Mouse (Mus musculus): Measurements from ENCODE around the gene Rhoh. TPM values are rescaled to one million over a fixed set of nuclear protein-coding genes. Genes with fewer than 3 reads are reported as not detected.
A peak's percentile ranks its signal among the peaks of the same experiment; 100 is the strongest.

Rhoh gene
- polyA plus RNA-seq, 1 experiment from 2014 or later = 1.3 TPM

- H3K36me3 ChIP-seq (ENCODE audit: control insufficient read depth, insufficient read depth, low read length) = no peaks in the 10 kb centered on the region
- no peak overlapping the region for H3K9ac ChIP-seq (ENCODE audit: low read depth, low read length)
- no peaks in the 10 kb centered on the region for H3K4me1 ChIP-seq (ENCODE audit: control insufficient read depth, insufficient read depth, low read length)
- H3K4me2 ChIP-seq (ENCODE audit: low read depth, low read length) = no peak overlapping the region
- no peak overlapping the region for H3K27ac ChIP-seq (ENCODE audit: low read length)
- 78% methylated on average over 10 of the region's 10 CpGs for WGBS
- no peaks in the 10 kb centered on the region for H3K9me3 ChIP-seq (ENCODE audit: control insufficient read depth, low read length)
- ATAC-seq = no peak
- H3K4me3 ChIP-seq (ENCODE audit: low read length) = no peak overlapping the region
- no peaks in the 10 kb centered on the region for H3K27me3 ChIP-seq (replicated peaks; ENCODE audit: control insufficient read depth, insufficient read depth, low read length)
These were observed 21.6 kb downstream of the Rhoh start for GRCm38 (mm10) chr5:65882476-65883205.

GRCm38 (mm10) chr5:65883355-65883754 is 22.3 kb downstream of the Rhoh start:
- 64% methylated on average over 5 of the region's 5 CpGs for WGBS
- ATAC-seq = no peak

GRCm38 (mm10) chr5:65885699-65886443 is 24.9 kb downstream of the Rhoh start:
- WGBS = 84% methylated on average over 15 of the region's 15 CpGs
- H3K27me3 ChIP-seq (replicated peaks; ENCODE audit: control insufficient read depth, insufficient read depth, low read length) = no peaks in the 10 kb centered on the region
- H3K36me3 ChIP-seq (ENCODE audit: control insufficient read depth, insufficient read depth, low read length) = no peaks in the 10 kb centered on the region
- no peak overlapping the region for H3K9ac ChIP-seq (ENCODE audit: low read depth, low read length)
- H3K27ac ChIP-seq (ENCODE audit: low read length) = no peak overlapping the region
- no peak for ATAC-seq
- peaks cover 4% of the 10 kb centered on the region; the same call in 1 of the 2 replicates for H3K4me1 ChIP-seq (ENCODE audit: control insufficient read depth, insufficient read depth, low read length)
- no peak overlapping the region for H3K4me3 ChIP-seq (ENCODE audit: low read length)
- H3K4me2 ChIP-seq (ENCODE audit: low read depth, low read length) = no peak overlapping the region
- H3K9me3 ChIP-seq (ENCODE audit: control insufficient read depth, low read length) = no peaks in the 10 kb centered on the region

More at GRCm38 (mm10) chr5:65883355-65883754, 22.3 kb downstream of the Rhoh start:
- no peaks in the 10 kb centered on the region for H3K4me1 ChIP-seq (ENCODE audit: control insufficient read depth, insufficient read depth, low read length)
- no peak overlapping the region for H3K9ac ChIP-seq (ENCODE audit: low read depth, low read length)
- no peaks in the 10 kb centered on the region for H3K9me3 ChIP-seq (ENCODE audit: control insufficient read depth, low read length)
- no peaks in the 10 kb centered on the region for H3K27me3 ChIP-seq (replicated peaks; ENCODE audit: control insufficient read depth, insufficient read depth, low read length)
- H3K36me3 ChIP-seq (ENCODE audit: control insufficient read depth, insufficient read depth, low read length) = no peaks in the 10 kb centered on the region
- H3K4me2 ChIP-seq (ENCODE audit: low read depth, low read length) = no peak overlapping the region
- H3K27ac ChIP-seq (ENCODE audit: low read length) = no peak overlapping the region
- H3K4me3 ChIP-seq (ENCODE audit: low read length) = no peak overlapping the region

- Histone ChIP-seq H3K4me2 (ENCODE audit: low read depth, low read length) (no peak overlapping the region), H3K9ac (ENCODE audit: low read depth, low read length) (no peak overlapping the region), H3K36me3 (ENCODE audit: control insufficient read depth, insufficient read depth, low read length) (no peaks in the 10 kb centered on the region), H3K9me3 (ENCODE audit: control insufficient read depth, low read length) (no peaks in the 10 kb centered on the region), H3K27me3 (replicated peaks; ENCODE audit: control insufficient read depth, insufficient read depth, low read length) (no peaks in the 10 kb centered on the region), H3K27ac (ENCODE audit: low read length) (no peak overlapping the region), H3K4me1 (ENCODE audit: control insufficient read depth, insufficient read depth, low read length) (peaks cover 4% of the 10 kb centered on the region; the same call in 1 of the 2 replicates), H3K4me3 (ENCODE audit: low read length) (no peak overlapping the region)
- 86% methylated on average over 5 of the region's 5 CpGs for WGBS
- no peak for ATAC-seq
These were observed 27.1 kb downstream of the Rhoh start for GRCm38 (mm10) chr5:65888102-65888501.

- H3K4me2 ChIP-seq (ENCODE audit: low read depth, low read length) = no peak overlapping the region
- no peak overlapping the region for H3K4me3 ChIP-seq (ENCODE audit: low read length)
- no peaks in the 10 kb centered on the region for H3K9me3 ChIP-seq (ENCODE audit: control insufficient read depth, low read length)
- 62% methylated on average over 5 of the region's 5 CpGs for WGBS
- H3K27ac ChIP-seq (ENCODE audit: low read length) = peak overlapping the region; percentile 47; the same call in 1 of the 2 replicates
- ATAC-seq = peak; percentile 84
- no peaks in the 10 kb centered on the region for H3K27me3 ChIP-seq (replicated peaks; ENCODE audit: control insufficient read depth, insufficient read depth, low read length)
- no peak overlapping the region; the same call in 1 of the 2 replicates for H3K9ac ChIP-seq (ENCODE audit: low read depth, low read length)
- H3K36me3 ChIP-seq (ENCODE audit: control insufficient read depth, insufficient read depth, low read length) = no peaks in the 10 kb centered on the region
- H3K4me1 ChIP-seq (ENCODE audit: control insufficient read depth, insufficient read depth, low read length) = peaks cover 4% of the 10 kb centered on the region; the same call in 1 of the 2 replicates
These were observed 28.0 kb downstream of the Rhoh start for GRCm38 (mm10) chr5:65888998-65889397.

- peaks cover 4% of the 10 kb centered on the region; the same call in 1 of the 2 replicates for H3K4me1 ChIP-seq (ENCODE audit: control insufficient read depth, insufficient read depth, low read length)
- WGBS = 86% methylated on average over 14 of the region's 14 CpGs
- H3K4me2 ChIP-seq (ENCODE audit: low read depth, low read length) = no peak overlapping the region
- ATAC-seq = no peak
- H3K36me3 ChIP-seq (ENCODE audit: control insufficient read depth, insufficient read depth, low read length) = no peaks in the 10 kb centered on the region
- no peak overlapping the region for H3K9ac ChIP-seq (ENCODE audit: low read depth, low read length)
- H3K27ac ChIP-seq (ENCODE audit: low read length) = no peak overlapping the region
- no peaks in the 10 kb centered on the region for H3K27me3 ChIP-seq (replicated peaks; ENCODE audit: control insufficient read depth, insufficient read depth, low read length)
- H3K9me3 ChIP-seq (ENCODE audit: control insufficient read depth, low read length) = no peaks in the 10 kb centered on the region
- H3K4me3 ChIP-seq (ENCODE audit: low read length) = no peak overlapping the region
These were observed 30.3 kb downstream of the Rhoh start for GRCm38 (mm10) chr5:65891251-65891826.

GRCm38 (mm10) chr5:65895121-65895692 is 34.2 kb downstream of the Rhoh start:
- Histone ChIP-seq H3K9ac (ENCODE audit: low read depth, low read length) (no peak overlapping the region), H3K4me1 (ENCODE audit: control insufficient read depth, insufficient read depth, low read length) (no peaks in the 10 kb centered on the region), H3K4me3 (ENCODE audit: low read length) (no peak overlapping the region), H3K9me3 (ENCODE audit: control insufficient read depth, low read length) (no peaks in the 10 kb centered on the region), H3K36me3 (ENCODE audit: control insufficient read depth, insufficient read depth, low read length) (no peaks in the 10 kb centered on the region), H3K27ac (ENCODE audit: low read length) (no peak overlapping the region), H3K27me3 (replicated peaks; ENCODE audit: control insufficient read depth, insufficient read depth, low read length) (no peaks in the 10 kb centered on the region), H3K4me2 (ENCODE audit: low read depth, low read length) (no peak overlapping the region)
- ATAC-seq = no peak
- WGBS = 82% methylated on average over 6 of the region's 6 CpGs

GRCm38 (mm10) chr5:65895764-65896163 is 34.8 kb downstream of the Rhoh start:
- Histone ChIP-seq H3K4me1 (ENCODE audit: control insufficient read depth, insufficient read depth, low read length) (no peaks in the 10 kb centered on the region), H3K9me3 (ENCODE audit: control insufficient read depth, low read length) (no peaks in the 10 kb centered on the region), H3K27me3 (replicated peaks; ENCODE audit: control insufficient read depth, insufficient read depth, low read length) (no peaks in the 10 kb centered on the region), H3K9ac (ENCODE audit: low read depth, low read length) (no peak overlapping the region), H3K36me3 (ENCODE audit: control insufficient read depth, insufficient read depth, low read length) (no peaks in the 10 kb centered on the region), H3K4me3 (ENCODE audit: low read length) (no peak overlapping the region), H3K4me2 (ENCODE audit: low read depth, low read length) (no peak overlapping the region), H3K27ac (ENCODE audit: low read length) (no peak overlapping the region)
- 81% methylated on average over 7 of the region's 7 CpGs for WGBS
- no peak for ATAC-seq

- no peaks in the 10 kb centered on the region for H3K27me3 ChIP-seq (replicated peaks; ENCODE audit: control insufficient read depth, insufficient read depth, low read length)
- no peaks in the 10 kb centered on the region for H3K36me3 ChIP-seq (ENCODE audit: control insufficient read depth, insufficient read depth, low read length)
- no peak overlapping the region for H3K4me2 ChIP-seq (ENCODE audit: low read depth, low read length)
- 92% methylated on average over 2 of the region's 2 CpGs for WGBS
- ATAC-seq = no peak
- H3K4me1 ChIP-seq (ENCODE audit: control insufficient read depth, insufficient read depth, low read length) = no peaks in the 10 kb centered on the region
- no peak overlapping the region for H3K4me3 ChIP-seq (ENCODE audit: low read length)
- H3K9me3 ChIP-seq (ENCODE audit: control insufficient read depth, low read length) = no peaks in the 10 kb centered on the region
- no peak overlapping the region for H3K9ac ChIP-seq (ENCODE audit: low read depth, low read length)
- no peak overlapping the region for H3K27ac ChIP-seq (ENCODE audit: low read length)
These were observed 36.7 kb downstream of the Rhoh start for GRCm38 (mm10) chr5:65897731-65898130.
